In genomic region chr6:85374734-85375114, GRCm38 (mm10) we compare ENCODE assay signal across 7 mouse cellular contexts. TPM values are rescaled to one million over a fixed set of nuclear protein-coding genes. Genes with fewer than 3 reads are reported as not detected.
DNase-seq lines count a peak whose midpoint lies in the region; ATAC-seq lines count a peak whose summit lies in the region.

No protein-coding gene starts in this region.

- H3K4me3 ChIP-seq in embryonic facial prominence, embryonic 10.5 days, result peak overlapping the region; percentile 82
- H3K4me3 ChIP-seq in limb, embryonic 10.5 days, result peak overlapping the region; percentile 82
- peak overlapping the region; percentile 73 for H3K4me3 ChIP-seq in midbrain, embryonic 13.5 days (replicated peaks)

- H3K4me1 ChIP-seq in embryonic facial prominence, embryonic 10.5 days, result peaks cover 21% of the 10 kb centered on the region
- H3K4me1 ChIP-seq in limb, embryonic 10.5 days, result peaks cover 26% of the 10 kb centered on the region
- H3K4me1 ChIP-seq in midbrain, embryonic 13.5 days (replicated peaks), result peaks cover 28% of the 10 kb centered on the region

- DNase-seq in adrenal gland, postnatal 10 days, result peak; percentile 99
- DNase-seq in embryonic facial prominence, embryonic 10.5 days (ENCODE audit: low spot score), result peak; percentile 97
- peak; percentile 98 for DNase-seq in kidney, adult 11 months
- peak; percentile 95 for DNase-seq in limb, embryonic 10.5 days (ENCODE audit: low spot score)
- peak; percentile 93 for DNase-seq in spleen, adult 12 weeks (ENCODE audit: low spot score)

- H3K9me3 ChIP-seq in embryonic facial prominence, embryonic 10.5 days, result no peaks in the 10 kb centered on the region
- H3K9me3 ChIP-seq in limb, embryonic 10.5 days (replicated peaks), result no peaks in the 10 kb centered on the region
- H3K9me3 ChIP-seq in midbrain, embryonic 13.5 days, result no peaks in the 10 kb centered on the region

- peak overlapping the region; percentile 85; the same call in 1 of the 2 replicates for H3K9ac ChIP-seq in midbrain, embryonic 13.5 days (replicated peaks)

- H3K36me3 ChIP-seq in embryonic facial prominence, embryonic 10.5 days (replicated peaks), result no peaks in the 10 kb centered on the region
- no peaks in the 10 kb centered on the region for H3K36me3 ChIP-seq in limb, embryonic 10.5 days
- no peaks in the 10 kb centered on the region for H3K36me3 ChIP-seq in midbrain, embryonic 13.5 days

- H3K27me3 ChIP-seq in embryonic facial prominence, embryonic 10.5 days (replicated peaks; ENCODE audit: low read depth, poor library complexity, severe bottlenecking), result peaks cover 64% of the 10 kb centered on the region
- peaks cover 49% of the 10 kb centered on the region for H3K27me3 ChIP-seq in limb, embryonic 10.5 days (ENCODE audit: low read depth, poor library complexity, severe bottlenecking)
- peaks cover 2% of the 10 kb centered on the region; the same call in 1 of the 2 replicates for H3K27me3 ChIP-seq in midbrain, embryonic 13.5 days

- peak overlapping the region; percentile 49 for H3K27ac ChIP-seq in embryonic facial prominence, embryonic 10.5 days (replicated peaks)
- peak overlapping the region; percentile 80 for H3K27ac ChIP-seq in limb, embryonic 10.5 days
- peak overlapping the region; percentile 76 for H3K27ac ChIP-seq in midbrain, embryonic 13.5 days

- peak overlapping the region; percentile 63 for H3K4me2 ChIP-seq in midbrain, embryonic 13.5 days (replicated peaks)

- peak; percentile 87 for ATAC-seq in granulocyte monocyte progenitor cell, adult 5-6 weeks (replicated peaks; ENCODE audit: poor library complexity, severe bottlenecking)
- ATAC-seq in midbrain, embryonic 13.5 days, result peak; percentile 96

- under 1% methylated on average over 19 of the region's 19 CpGs for WGBS in embryonic facial prominence, embryonic 10.5 days
- 0% methylated on average over 19 of the region's 19 CpGs for WGBS in limb, embryonic 10.5 days
- 0% methylated on average over 19 of the region's 19 CpGs for WGBS in midbrain, embryonic 13.5 days

RNA-seq across cellular contexts. Expression of gene Rab11fip5, which starts 0.3 kb away (rescaled TPM):
- total RNA-seq in adrenal gland, postnatal 10 days (2021), result 10 to 100 TPM; 24.5 to 32.4 TPM
- polyA plus RNA-seq in embryonic facial prominence, embryonic 10.5 days (2016; fragmentation: Nextera tagmentation; extraction: Ambion mirVana), result 2.3 and 3.6 TPM in 2 replicates
- total RNA-seq in granulocyte monocyte progenitor cell, adult 5-6 weeks (2014; fragmentation: Nextera tagmentation), result 5.4 TPM in 2 replicates
- total RNA-seq in granulocyte monocyte progenitor cell, adult 5-6 weeks (2017), result 3.2 and 3.6 TPM in 2 replicates
- polyA plus RNA-seq in limb, embryonic 10.5 days (2016; fragmentation: Nextera tagmentation; extraction: Ambion mirVana), result 3.2 and 4.3 TPM in 2 replicates
- polyA plus RNA-seq in midbrain, embryonic 13.5 days (2015; fragmentation: Nextera tagmentation; extraction: Ambion mirVana), result 12.2 and 12.4 TPM in 2 replicates

RNA-seq across cellular contexts. Expression of gene Sfxn5, which starts 41.5 kb away (rescaled TPM):
- 10 to 100 TPM; 21.5 to 23.1 TPM for total RNA-seq in adrenal gland, postnatal 10 days (2021)
- 8.5 and 8.6 TPM in 2 replicates for polyA plus RNA-seq in embryonic facial prominence, embryonic 10.5 days (2016; fragmentation: Nextera tagmentation; extraction: Ambion mirVana)
- total RNA-seq in granulocyte monocyte progenitor cell, adult 5-6 weeks (2014; fragmentation: Nextera tagmentation), result 0.92 and 2.1 TPM in 2 replicates
- total RNA-seq in granulocyte monocyte progenitor cell, adult 5-6 weeks (2017), result 0.93 and 2.0 TPM in 2 replicates
- polyA plus RNA-seq in limb, embryonic 10.5 days (2016; fragmentation: Nextera tagmentation; extraction: Ambion mirVana), result 6.4 and 6.5 TPM in 2 replicates
- polyA plus RNA-seq in midbrain, embryonic 13.5 days (2015; fragmentation: Nextera tagmentation; extraction: Ambion mirVana), result 12.6 and 13.4 TPM in 2 replicates

RNA-seq across cellular contexts. Expression of gene Noto, which starts 49.0 kb away (rescaled TPM):
- not detected for total RNA-seq in adrenal gland, postnatal 10 days (2021)
- polyA plus RNA-seq in embryonic facial prominence, embryonic 10.5 days (2016; fragmentation: Nextera tagmentation; extraction: Ambion mirVana), result not detected in 2 replicates
- not detected in 2 replicates for total RNA-seq in granulocyte monocyte progenitor cell, adult 5-6 weeks (2014; fragmentation: Nextera tagmentation)
- total RNA-seq in granulocyte monocyte progenitor cell, adult 5-6 weeks (2017), result not detected in 2 replicates
- not detected in 2 replicates for polyA plus RNA-seq in limb, embryonic 10.5 days (2016; fragmentation: Nextera tagmentation; extraction: Ambion mirVana)
- not detected in 2 replicates for polyA plus RNA-seq in midbrain, embryonic 13.5 days (2015; fragmentation: Nextera tagmentation; extraction: Ambion mirVana)

RNA-seq across cellular contexts. Expression of gene Smyd5, which starts 57.1 kb away (rescaled TPM):
- 10 to 100 TPM; 25.7 to 26.7 TPM for total RNA-seq in adrenal gland, postnatal 10 days (2021)
- 87.6 and 91.0 TPM in 2 replicates for polyA plus RNA-seq in embryonic facial prominence, embryonic 10.5 days (2016; fragmentation: Nextera tagmentation; extraction: Ambion mirVana)
- total RNA-seq in granulocyte monocyte progenitor cell, adult 5-6 weeks (2014; fragmentation: Nextera tagmentation), result 54.1 and 64.2 TPM in 2 replicates
- total RNA-seq in granulocyte monocyte progenitor cell, adult 5-6 weeks (2017), result 50.5 and 56.3 TPM in 2 replicates
- 88.0 and 104 TPM in 2 replicates for polyA plus RNA-seq in limb, embryonic 10.5 days (2016; fragmentation: Nextera tagmentation; extraction: Ambion mirVana)
- polyA plus RNA-seq in midbrain, embryonic 13.5 days (2015; fragmentation: Nextera tagmentation; extraction: Ambion mirVana), result 51.2 and 51.5 TPM in 2 replicates

Comparison
In these comparisons a context has a peak if more than half of its experiments do, and no peak if none do; other contexts are left out.
1. Peak in every context shown above with its lines: DNase-seq, ATAC-seq, H3K4me3 ChIP-seq and H3K27ac ChIP-seq.